Mouse (Mus musculus) E14TG2a.4 (cell line): ENCODE results near the gene Pid1.

Experiments
- CTCF ChIP-seq: conservative IDR thresholded peaks from 2 replicates; pipeline ENCODE4 v1.5.1; 2014; ENCODE audit warnings: low read length
- NANOG ChIP-seq: IDR thresholded peaks from 2 replicates; pipeline ENCODE4 v1.6.1; 2014; ENCODE audit warnings: borderline replicate concordance, low read length, mixed read lengths

- TF ChIP-seq CTCF = no peak
- TF ChIP-seq NANOG = no peak
These were observed 16.0 kb downstream of the Pid1 start for GRCm38 (mm10) chr1:84347796-84348476.
